Mouse (Mus musculus): ENCODE results near the gene Met.

DNA sequence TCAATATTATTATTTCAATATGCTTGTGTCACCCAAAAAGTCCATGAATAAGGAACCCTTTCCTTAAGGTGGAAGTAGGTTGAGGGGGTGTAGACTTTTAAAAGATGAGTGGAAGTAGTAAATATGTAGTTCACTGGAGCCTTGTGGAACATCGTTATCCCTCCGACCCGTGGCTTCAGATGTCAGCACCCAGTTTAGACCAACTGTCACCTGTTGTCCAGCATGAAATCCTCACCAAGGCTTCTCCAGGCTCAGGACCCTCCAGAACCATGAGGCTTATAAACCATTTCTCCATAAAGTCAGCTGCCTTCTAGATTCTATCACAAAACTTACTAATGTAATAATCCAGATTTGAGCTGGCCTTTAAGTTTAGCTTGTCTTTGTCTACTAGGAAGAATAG lies 9.5 kb downstream of the Met start:
- TF ChIP-seq CTCF (IDR thresholded peaks at IDR 0.05; ENCODE audit: extremely low read depth, insufficient read length, insufficient replicate concordance, low read depth, low read length), result no peak
- no peak for TF ChIP-seq POLR2A (IDR thresholded peaks at IDR 0.05; ENCODE audit: low read depth, low read length)
